In genomic region chr7:45092828-45093515, GRCm38 (mm10) we compare ENCODE assay signal across 10 mouse cellular contexts. TPM values are rescaled to one million over a fixed set of nuclear protein-coding genes. Genes with fewer than 3 reads are reported as not detected.
DNase-seq lines count a peak whose midpoint lies in the region; ATAC-seq and TF ChIP-seq lines count a peak whose summit lies in the region.
"Had no signal": no experiment of that assay in that cellular context is flagged by ENCODE, and none has a peak within 500 bp of the region (broad histone marks: within the 10 kb centered on the region; RNA-seq: fewer than 3 reads in every experiment).

No protein-coding gene starts in this region.

- no peak for TF ChIP-seq CTCF in forebrain, postnatal 0 days (IDR thresholded peaks at IDR 0.05; ENCODE audit: low read depth)
- TF ChIP-seq CTCF in kidney, postnatal 0 days (IDR thresholded peaks at IDR 0.05; ENCODE audit: low read depth) = no peak

- H3K27ac ChIP-seq in forebrain, embryonic 10.5 days = peak overlapping the region; percentile 64
- no peak overlapping the region for H3K27ac ChIP-seq in forebrain, postnatal 0 days (ENCODE audit: low read depth, low read length)
- H3K27ac ChIP-seq in kidney, postnatal 0 days = peak overlapping the region; percentile 57
- H3K27ac ChIP-seq in limb, embryonic 11.5 days (replicated peaks; ENCODE audit: low read depth, low read length) = peak overlapping the region; percentile 68

- WGBS in forebrain, embryonic 10.5 days = 63% methylated on average over 12 of the region's 12 CpGs
- 78% methylated on average over 12 of the region's 12 CpGs for WGBS in forebrain, postnatal 0 days
- 31% methylated on average over 12 of the region's 12 CpGs for WGBS in kidney, postnatal 0 days
- WGBS in limb, embryonic 11.5 days = 27% methylated on average over 12 of the region's 12 CpGs

- peaks cover 56% of the 10 kb centered on the region for H3K4me1 ChIP-seq in forebrain, embryonic 10.5 days
- H3K4me1 ChIP-seq in forebrain, postnatal 0 days (ENCODE audit: insufficient read depth) = no peaks in the 10 kb centered on the region
- H3K4me1 ChIP-seq in kidney, postnatal 0 days (replicated peaks; ENCODE audit: insufficient read depth, low read length) = 0 out of 2 replicates have a peak, but pooled peaks cover 9% of the 10 kb centered on the region
- H3K4me1 ChIP-seq in limb, embryonic 11.5 days (ENCODE audit: control insufficient read depth, insufficient read depth, low read length) = peaks cover 20% of the 10 kb centered on the region

- no peak overlapping the region for H3K4me2 ChIP-seq in forebrain, postnatal 0 days (ENCODE audit: low read depth)
- no peak overlapping the region for H3K4me2 ChIP-seq in kidney, postnatal 0 days (ENCODE audit: low read length)
- H3K4me2 ChIP-seq in limb, embryonic 11.5 days (ENCODE audit: low read depth, severe bottlenecking) = peak overlapping the region; percentile 0; the same call in 1 of the 2 replicates

- H3K27me3 ChIP-seq in forebrain, embryonic 10.5 days (ENCODE audit: poor library complexity, severe bottlenecking) = peaks cover 5% of the 10 kb centered on the region; the same call in 1 of the 2 replicates
- no peaks in the 10 kb centered on the region for H3K27me3 ChIP-seq in forebrain, postnatal 0 days (ENCODE audit: insufficient read depth, low read length)
- no peaks in the 10 kb centered on the region for H3K27me3 ChIP-seq in kidney, postnatal 0 days (ENCODE audit: insufficient read depth, low read length)
- H3K27me3 ChIP-seq in limb, embryonic 11.5 days (ENCODE audit: control insufficient read depth, insufficient read depth, low read length) = no peaks in the 10 kb centered on the region

- no peaks in the 10 kb centered on the region for H3K9me3 ChIP-seq in forebrain, embryonic 10.5 days
- H3K9me3 ChIP-seq in forebrain, postnatal 0 days (ENCODE audit: low read length) = no peaks in the 10 kb centered on the region
- no peaks in the 10 kb centered on the region for H3K9me3 ChIP-seq in kidney, postnatal 0 days (replicated peaks; ENCODE audit: low read length)
- no peaks in the 10 kb centered on the region for H3K9me3 ChIP-seq in limb, embryonic 11.5 days (ENCODE audit: control insufficient read depth, low read length)

- H3K4me3 ChIP-seq in forebrain, embryonic 10.5 days = peak overlapping the region; percentile 22; the same call in 1 of the 2 replicates
- no peak overlapping the region for H3K4me3 ChIP-seq in forebrain, postnatal 0 days (ENCODE audit: low read depth, low read length)
- H3K4me3 ChIP-seq in kidney, postnatal 0 days (replicated peaks; ENCODE audit: low read depth, low read length) = no peak overlapping the region
- 0 out of 2 replicates have a peak overlapping the region, but pooled peaks have one; percentile 12 for H3K4me3 ChIP-seq in limb, embryonic 11.5 days (ENCODE audit: low read depth, low read length)

- ATAC-seq in forebrain, postnatal 0 days = no peak
- ATAC-seq in kidney, postnatal 0 days (replicated peaks; ENCODE audit: low FRiP score, low read depth) = no peak
- ATAC-seq in limb, embryonic 11.5 days (ENCODE audit: insufficient number of reproducible peaks, low FRiP score, low TSS enrichment, low read depth) = no peak

- peaks cover 16% of the 10 kb centered on the region for H3K36me3 ChIP-seq in forebrain, embryonic 10.5 days (replicated peaks)
- H3K36me3 ChIP-seq in forebrain, postnatal 0 days (ENCODE audit: insufficient read depth) = no peaks in the 10 kb centered on the region
- H3K36me3 ChIP-seq in kidney, postnatal 0 days (ENCODE audit: insufficient read depth, low read length) = peaks cover under 1% of the 10 kb centered on the region; the same call in 1 of the 2 replicates
- H3K36me3 ChIP-seq in limb, embryonic 11.5 days (ENCODE audit: control insufficient read depth, insufficient read depth, low read length) = peaks cover 6% of the 10 kb centered on the region; the same call in 1 of the 2 replicates

- no peak for DNase-seq in forebrain, embryonic 10.5 days (ENCODE audit: extremely low spot score, low spot score)
- DNase-seq in forebrain, postnatal 0 days = no peak
- no peak for DNase-seq in kidney, postnatal 0 days (ENCODE audit: low spot score)
- no peak for DNase-seq in kidney, postnatal 4 days
- DNase-seq in NIH3T3 (ENCODE audit: low read depth) = peak; percentile 34
- peak; percentile 49 for DNase-seq in limb, embryonic 11.5 days (ENCODE audit: low spot score)
- DNase-seq in layer of hippocampus, postnatal 14 days (ENCODE audit: low spot score in 2 of 2) = no peak
- no peak for DNase-seq in spleen, postnatal 4 days (ENCODE audit: low spot score in 2 of 2)
- DNase-seq: cerebellum, postnatal 36 days; lung, adult 2 months had no signal

- H3K9ac ChIP-seq in forebrain, postnatal 0 days = no peak overlapping the region
- no peak overlapping the region for H3K9ac ChIP-seq in kidney, postnatal 0 days (ENCODE audit: low read depth, low read length)
- no peak overlapping the region for H3K9ac ChIP-seq in limb, embryonic 11.5 days (ENCODE audit: low read length)

RNA-seq across cellular contexts. Expression of gene Rcn3, which starts 1.0 kb away (rescaled TPM):
- 101 and 113 TPM in 2 replicates for polyA plus RNA-seq in forebrain, embryonic 10.5 days (2016; fragmentation: Nextera tagmentation; extraction: Ambion mirVana)
- total RNA-seq in forebrain, postnatal 0 days (2014; rRNA removed) = 29.7 and 43.8 TPM in 2 replicates
- polyA plus RNA-seq in forebrain, postnatal 0 days (2015; fragmentation: Nextera tagmentation; extraction: Ambion mirVana) = 32.6 and 36.4 TPM in 2 replicates
- 215 and 228 TPM in 2 replicates for polyA plus RNA-seq in kidney, postnatal 0 days (2015; fragmentation: Nextera tagmentation; extraction: Ambion mirVana)
- polyA plus RNA-seq in limb, embryonic 11.5 days (2014; fragmentation: Nextera tagmentation; extraction: Ambion mirVana) = 220 and 245 TPM in 2 replicates
- 10 to 100 TPM; 10.3 to 13.8 TPM for total RNA-seq in layer of hippocampus, postnatal 14 days (2021)

RNA-seq across cellular contexts. Expression of gene Fcgrt, which starts 10.7 kb away (rescaled TPM):
- 5.5 and 5.9 TPM in 2 replicates for polyA plus RNA-seq in forebrain, embryonic 10.5 days (2016; fragmentation: Nextera tagmentation; extraction: Ambion mirVana)
- total RNA-seq in forebrain, postnatal 0 days (2014; rRNA removed) = 24.9 and 29.4 TPM in 2 replicates
- polyA plus RNA-seq in forebrain, postnatal 0 days (2015; fragmentation: Nextera tagmentation; extraction: Ambion mirVana) = 35.1 and 44.7 TPM in 2 replicates
- polyA plus RNA-seq in kidney, postnatal 0 days (2015; fragmentation: Nextera tagmentation; extraction: Ambion mirVana) = 134 and 145 TPM in 2 replicates
- polyA plus RNA-seq in limb, embryonic 11.5 days (2014; fragmentation: Nextera tagmentation; extraction: Ambion mirVana) = 8.0 and 9.8 TPM in 2 replicates
- total RNA-seq in layer of hippocampus, postnatal 14 days (2021) = 10 to 100 TPM; 17.1 to 20.9 TPM

RNA-seq across cellular contexts. Expression of gene Prrg2, which starts 30.5 kb away (rescaled TPM):
- 16.5 and 17.7 TPM in 2 replicates for polyA plus RNA-seq in forebrain, embryonic 10.5 days (2016; fragmentation: Nextera tagmentation; extraction: Ambion mirVana)
- 6.3 and 15.9 TPM in 2 replicates for total RNA-seq in forebrain, postnatal 0 days (2014; rRNA removed)
- 14.9 and 15.1 TPM in 2 replicates for polyA plus RNA-seq in forebrain, postnatal 0 days (2015; fragmentation: Nextera tagmentation; extraction: Ambion mirVana)
- 44.3 and 45.1 TPM in 2 replicates for polyA plus RNA-seq in kidney, postnatal 0 days (2015; fragmentation: Nextera tagmentation; extraction: Ambion mirVana)
- polyA plus RNA-seq in limb, embryonic 11.5 days (2014; fragmentation: Nextera tagmentation; extraction: Ambion mirVana) = 22.1 and 24.6 TPM in 2 replicates
- total RNA-seq in layer of hippocampus, postnatal 14 days (2021) = 1 to 10 TPM; 5.3 to 7.4 TPM

RNA-seq across cellular contexts. Expression of gene Nosip, which starts 30.7 kb away (rescaled TPM):
- 61.2 and 67.6 TPM in 2 replicates for polyA plus RNA-seq in forebrain, embryonic 10.5 days (2016; fragmentation: Nextera tagmentation; extraction: Ambion mirVana)
- total RNA-seq in forebrain, postnatal 0 days (2014; rRNA removed) = 75.2 and 76.4 TPM in 2 replicates
- polyA plus RNA-seq in forebrain, postnatal 0 days (2015; fragmentation: Nextera tagmentation; extraction: Ambion mirVana) = 74.3 and 75.2 TPM in 2 replicates
- 65.0 and 65.3 TPM in 2 replicates for polyA plus RNA-seq in kidney, postnatal 0 days (2015; fragmentation: Nextera tagmentation; extraction: Ambion mirVana)
- 70.2 and 73.9 TPM in 2 replicates for polyA plus RNA-seq in limb, embryonic 11.5 days (2014; fragmentation: Nextera tagmentation; extraction: Ambion mirVana)
- total RNA-seq in layer of hippocampus, postnatal 14 days (2021) = 10 to 100 TPM; 49.2 to 55.4 TPM

RNA-seq across cellular contexts. Expression of gene Rps11, which starts 31.3 kb away (rescaled TPM):
- polyA plus RNA-seq in forebrain, embryonic 10.5 days (2016; fragmentation: Nextera tagmentation; extraction: Ambion mirVana) = 1,843 and 1,853 TPM in 2 replicates
- total RNA-seq in forebrain, postnatal 0 days (2014; rRNA removed) = 974 and 1,229 TPM in 2 replicates
- polyA plus RNA-seq in forebrain, postnatal 0 days (2015; fragmentation: Nextera tagmentation; extraction: Ambion mirVana) = 814 and 982 TPM in 2 replicates
- polyA plus RNA-seq in kidney, postnatal 0 days (2015; fragmentation: Nextera tagmentation; extraction: Ambion mirVana) = 1,486 and 1,553 TPM in 2 replicates
- polyA plus RNA-seq in limb, embryonic 11.5 days (2014; fragmentation: Nextera tagmentation; extraction: Ambion mirVana) = 1,759 and 1,785 TPM in 2 replicates
- total RNA-seq in layer of hippocampus, postnatal 14 days (2021) = 100 to 1,000 TPM; 427 to 461 TPM

Comparison
In these comparisons a context has a peak if more than half of its experiments do, and no peak if none do; other contexts are left out.
1. H3K4me3 ChIP-seq: peak in forebrain, embryonic 10.5 days (single experiment) and limb, embryonic 11.5 days (single experiment); none in forebrain, postnatal 0 days (single experiment) and kidney, postnatal 0 days (single experiment).
2. DNase-seq: peak in NIH3T3 (single experiment) and limb, embryonic 11.5 days (single experiment); none in forebrain, embryonic 10.5 days (single experiment), forebrain, postnatal 0 days (single experiment), kidney, postnatal 0 days (single experiment), kidney, postnatal 4 days (0 of 2), layer of hippocampus, postnatal 14 days (0 of 2) and spleen, postnatal 4 days (0 of 2).